In genomic region chr3:153736756-153737280, GRCm38 (mm10) we compare ENCODE assay signal across 21 mouse cellular contexts. TPM values are rescaled to one million over a fixed set of nuclear protein-coding genes. Genes with fewer than 3 reads are reported as not detected.
A peak's percentile ranks its signal among the peaks of the same experiment; 100 is the strongest.
DNase-seq lines count a peak whose midpoint lies in the region; ATAC-seq and TF ChIP-seq lines count a peak whose summit lies in the region.
"Had no signal": no experiment of that assay in that cellular context is flagged by ENCODE, and none has a peak within 500 bp of the region (broad histone marks: within the 10 kb centered on the region; RNA-seq: fewer than 3 reads in every experiment).

No protein-coding gene starts in this region.

- H3K27me3 ChIP-seq in forebrain, embryonic 16.5 days (replicated peaks; ENCODE audit: control insufficient read depth, insufficient read depth, low read length): no peaks in the 10 kb centered on the region
- H3K27me3 ChIP-seq in forebrain, embryonic 10.5 days (ENCODE audit: poor library complexity, severe bottlenecking): peaks cover 21% of the 10 kb centered on the region
- H3K27me3 ChIP-seq in liver, embryonic 13.5 days: 0 out of 2 replicates have a peak, but pooled peaks cover 3% of the 10 kb centered on the region
- H3K27me3 ChIP-seq in liver, postnatal 0 days (ENCODE audit: insufficient read depth, low read length): no peaks in the 10 kb centered on the region
- H3K27me3 ChIP-seq in midbrain, embryonic 16.5 days (ENCODE audit: control insufficient read depth, insufficient read depth, low read depth, low read length): no peaks in the 10 kb centered on the region
- H3K27me3 ChIP-seq: intestine, embryonic 15.5 days; neural tube, embryonic 15.5 days had no signal

- WGBS in forebrain, embryonic 16.5 days: 59% methylated on average over 16 of the region's 16 CpGs
- 82% methylated on average over 16 of the region's 16 CpGs for WGBS in forebrain, embryonic 10.5 days
- 59% methylated on average over 16 of the region's 16 CpGs for WGBS in liver, embryonic 13.5 days (ENCODE audit: insufficient replicate concordance)
- 67% methylated on average over 16 of the region's 16 CpGs for WGBS in liver, postnatal 0 days (ENCODE audit: insufficient replicate concordance)
- WGBS in midbrain, embryonic 16.5 days: 58% methylated on average over 16 of the region's 16 CpGs

- no peak overlapping the region for H3K4me2 ChIP-seq in forebrain, embryonic 16.5 days (ENCODE audit: low read length)
- no peak overlapping the region for H3K4me2 ChIP-seq in liver, embryonic 13.5 days
- H3K4me2 ChIP-seq in liver, postnatal 0 days (ENCODE audit: low read depth, low read length): no peak overlapping the region
- no peak overlapping the region for H3K4me2 ChIP-seq in midbrain, embryonic 16.5 days (ENCODE audit: low read length)
- H3K4me2 ChIP-seq: intestine, embryonic 15.5 days; neural tube, embryonic 15.5 days had no signal

- no peak overlapping the region for H3K9ac ChIP-seq in forebrain, embryonic 16.5 days (replicated peaks; ENCODE audit: low read depth, low read length)
- peak overlapping the region; percentile 26; the same call in 1 of the 2 replicates for H3K9ac ChIP-seq in liver, embryonic 13.5 days
- H3K9ac ChIP-seq in liver, postnatal 0 days (replicated peaks): no peak overlapping the region
- H3K9ac ChIP-seq in midbrain, embryonic 16.5 days (ENCODE audit: low read depth, low read length): no peak overlapping the region
- H3K9ac ChIP-seq: forebrain, postnatal 0 days; intestine, embryonic 15.5 days; liver, embryonic 14.5 days; neural tube, embryonic 15.5 days had no signal

- peaks cover 17% of the 10 kb centered on the region for H3K4me1 ChIP-seq in forebrain, embryonic 16.5 days (replicated peaks; ENCODE audit: control insufficient read depth, insufficient read depth, low read length)
- peaks cover 60% of the 10 kb centered on the region for H3K4me1 ChIP-seq in forebrain, embryonic 10.5 days
- H3K4me1 ChIP-seq in liver, embryonic 13.5 days (replicated peaks): peaks cover 55% of the 10 kb centered on the region
- peaks cover 16% of the 10 kb centered on the region; the same call in 1 of the 2 replicates for H3K4me1 ChIP-seq in liver, postnatal 0 days (ENCODE audit: insufficient read depth)
- H3K4me1 ChIP-seq in midbrain, embryonic 16.5 days (ENCODE audit: control insufficient read depth, insufficient read depth, low read length): peaks cover 7% of the 10 kb centered on the region; the same call in 1 of the 2 replicates

- no peaks in the 10 kb centered on the region for H3K36me3 ChIP-seq in forebrain, embryonic 16.5 days (ENCODE audit: control insufficient read depth, insufficient read depth)
- no peaks in the 10 kb centered on the region for H3K36me3 ChIP-seq in forebrain, embryonic 10.5 days (replicated peaks)
- no peaks in the 10 kb centered on the region for H3K36me3 ChIP-seq in liver, embryonic 13.5 days
- no peaks in the 10 kb centered on the region for H3K36me3 ChIP-seq in liver, postnatal 0 days (replicated peaks; ENCODE audit: insufficient read depth, low read length)
- H3K36me3 ChIP-seq in midbrain, embryonic 16.5 days (ENCODE audit: control insufficient read depth, insufficient read depth, low read length): no peaks in the 10 kb centered on the region
- H3K36me3 ChIP-seq: intestine, embryonic 15.5 days; neural tube, embryonic 15.5 days had no signal

- TF ChIP-seq POLR2A in brain, embryonic 14.5 days (IDR thresholded peaks at IDR 0.05; ENCODE audit: borderline replicate concordance, extremely low read depth, insufficient read depth, insufficient read length, poor library complexity, severe bottlenecking): no peak

- no peak overlapping the region for H3K27ac ChIP-seq in forebrain, embryonic 16.5 days (ENCODE audit: low read length)
- H3K27ac ChIP-seq in forebrain, embryonic 10.5 days: no peak overlapping the region; the same call in 1 of the 2 replicates
- peak overlapping the region; percentile 40; the same call in 1 of the 2 replicates for H3K27ac ChIP-seq in liver, embryonic 13.5 days
- no peak overlapping the region for H3K27ac ChIP-seq in liver, postnatal 0 days (ENCODE audit: low read depth)
- H3K27ac ChIP-seq in midbrain, embryonic 16.5 days (ENCODE audit: low read length): no peak overlapping the region
- H3K27ac ChIP-seq: intestine, embryonic 15.5 days; liver, embryonic 14.5 days; neural tube, embryonic 15.5 days had no signal

- no peak overlapping the region for H3K4me3 ChIP-seq in forebrain, embryonic 16.5 days (replicated peaks; ENCODE audit: low read length)
- H3K4me3 ChIP-seq in forebrain, embryonic 10.5 days: no peak overlapping the region
- no peak overlapping the region for H3K4me3 ChIP-seq in liver, embryonic 13.5 days (replicated peaks)
- no peak overlapping the region for H3K4me3 ChIP-seq in liver, postnatal 0 days (ENCODE audit: low read depth, low read length)
- H3K4me3 ChIP-seq in midbrain, embryonic 16.5 days (ENCODE audit: low read depth, low read length): no peak overlapping the region
- H3K4me3 ChIP-seq: intestine, embryonic 15.5 days; neural tube, embryonic 15.5 days had no signal

- no peak for DNase-seq in forebrain, embryonic 10.5 days (ENCODE audit: extremely low spot score, low spot score)
- no peak for DNase-seq in liver, embryonic 13.5 days
- no peak for DNase-seq in liver, postnatal 0 days
- DNase-seq in brain, embryonic 14.5 days (ENCODE audit: low read depth): peak; percentile 63
- DNase-seq in ovary, postnatal 36 days (ENCODE audit: low spot score): no peak
- DNase-seq: adrenal gland, postnatal 10 days; cerebellum, adult 8-10 months; cerebellum, postnatal 36 days; forebrain, postnatal 0 days; gastrocnemius, postnatal 36 days; kidney, adult 8-10 months; kidney, postnatal 10 days; lung, postnatal 4 days; right cerebral cortex, adult 18-20 months; right cerebral cortex, postnatal 4 days; thymus, postnatal 25 days had no signal

- no peak for TF ChIP-seq EP300 in liver, postnatal 0 days (IDR thresholded peaks at IDR 0.05; ENCODE audit: low read depth)

- ATAC-seq in forebrain, embryonic 16.5 days: 0 out of 2 replicates have a peak, but pooled peaks have one; percentile 31
- no peak for ATAC-seq in liver, embryonic 13.5 days (ENCODE audit: low read depth)
- no peak for ATAC-seq in liver, postnatal 0 days
- 0 out of 2 replicates have a peak, but pooled peaks have one; percentile 22 for ATAC-seq in midbrain, embryonic 16.5 days
- ATAC-seq: forebrain, postnatal 0 days; intestine, embryonic 15.5 days had no signal

- no peaks in the 10 kb centered on the region for H3K9me3 ChIP-seq in forebrain, embryonic 16.5 days (ENCODE audit: control insufficient read depth, low read length)
- no peaks in the 10 kb centered on the region for H3K9me3 ChIP-seq in forebrain, embryonic 10.5 days
- no peaks in the 10 kb centered on the region for H3K9me3 ChIP-seq in liver, embryonic 13.5 days (replicated peaks)
- no peaks in the 10 kb centered on the region for H3K9me3 ChIP-seq in liver, postnatal 0 days (ENCODE audit: low read length)
- no peaks in the 10 kb centered on the region for H3K9me3 ChIP-seq in midbrain, embryonic 16.5 days (replicated peaks; ENCODE audit: control insufficient read depth, low read length, poor library complexity, severe bottlenecking)
- H3K9me3 ChIP-seq: intestine, embryonic 15.5 days; neural tube, embryonic 15.5 days had no signal

- TF ChIP-seq CTCF in liver, postnatal 0 days (IDR thresholded peaks at IDR 0.05; ENCODE audit: low read depth): no peak
- no peak for TF ChIP-seq CTCF in brain, embryonic 14.5 days (IDR thresholded peaks at IDR 0.05; ENCODE audit: borderline replicate concordance, extremely low read depth, insufficient read depth, insufficient read length)

RNA-seq across cellular contexts. Expression of gene St6galnac3, which starts 11.8 kb away (rescaled TPM):
- polyA plus RNA-seq in forebrain, embryonic 16.5 days (2015; fragmentation: Nextera tagmentation; extraction: Ambion mirVana): 23.5 and 23.7 TPM in 2 replicates
- polyA plus RNA-seq in forebrain, embryonic 10.5 days (2016; fragmentation: Nextera tagmentation; extraction: Ambion mirVana): 40.0 and 40.5 TPM in 2 replicates
- 8.3 and 9.6 TPM in 2 replicates for polyA plus RNA-seq in liver, embryonic 13.5 days (2015; fragmentation: Nextera tagmentation; extraction: Ambion mirVana)
- polyA plus RNA-seq in liver, postnatal 0 days (2015; fragmentation: Nextera tagmentation; extraction: Ambion mirVana): 4.5 and 5.0 TPM in 2 replicates
- 9.5 and 15.6 TPM in 2 replicates for polyA plus RNA-seq in brain, embryonic 14.5 days (2012; rRNA removed)
- polyA plus RNA-seq in midbrain, embryonic 16.5 days (2015; fragmentation: Nextera tagmentation; extraction: Ambion mirVana): 19.1 and 21.5 TPM in 2 replicates

Comparison
In these comparisons a context has a peak if more than half of its experiments do, and no peak if none do; other contexts are left out.
1. ATAC-seq: peak in forebrain, embryonic 16.5 days (single experiment) and midbrain, embryonic 16.5 days (single experiment); none in liver, embryonic 13.5 days (single experiment) and liver, postnatal 0 days (single experiment).